Mouse (Mus musculus) hindbrain, embryonic 10.5 days (tissue): ENCODE measurements around the gene Hist1h2an. TPM values are rescaled to one million over a fixed set of nuclear protein-coding genes. Genes with fewer than 3 reads are reported as not detected.
A peak's percentile ranks its signal among the peaks of the same experiment; 100 is the strongest.
"Not testable (repeated sequence)": the region's sequence is repeated elsewhere in the genome, so short reads cannot be mapped to it uniquely, and the experiment has no call there.

Experiments
- DNase-seq: peaks from one replicate; pipeline ENCODE4 v3.0.0-alpha.2; 2017; ENCODE audit warnings: low spot score
- H3K27ac ChIP-seq: fragments of 300-500 bp; sonication (generic); 2 replicates; pipeline ENCODE4 v1.5.1; 2016; ENCODE audit warnings: mild to moderate bottlenecking, moderate library complexity
- H3K27me3 ChIP-seq: fragments of 300-500 bp; sonication (generic); 2 replicates; pipeline ENCODE4 v1.6.1; 2016; ENCODE audit warnings: mild to moderate bottlenecking; ENCODE audit not compliant: poor library complexity, insufficient read depth, severe bottlenecking
- H3K36me3 ChIP-seq: fragments of 300-500 bp; sonication (generic); 2 replicates; pipeline ENCODE4 v1.6.1; 2016; ENCODE audit warnings: mild to moderate bottlenecking, moderate library complexity
- H3K4me1 ChIP-seq: fragments of 300-500 bp; sonication (generic); replicated peaks from 2 replicates; pipeline ENCODE4 v1.6.1; 2016; ENCODE audit warnings: mild to moderate bottlenecking
- H3K4me3 ChIP-seq: fragments of 300-500 bp; sonication (generic); 2 replicates; pipeline ENCODE4 v1.5.1; 2016; ENCODE audit warnings: mild to moderate bottlenecking, moderate library complexity
- H3K9me3 ChIP-seq: fragments of 300-500 bp; sonication (generic); 2 replicates; pipeline ENCODE4 v1.6.1; 2016; ENCODE audit warnings: mild to moderate bottlenecking, moderate library complexity
- WGBS: fragments of 180-500 bp; shearing (Covaris S2); methylation state at CpG from one replicate; pipeline ENCODE4 v1.1.7; 2016; 5-methylcytosine and 5-hydroxymethylcytosine counted together
- polyA plus RNA-seq: library from polyadenylated mRNA; unstranded; fragments of >200 nt; fragmentation: Nextera tagmentation; extraction: Ambion mirVana; gene quantifications from 2 replicates; pipeline ENCODE4 v1.2.1, GENCODE M21; 2016

Hist1h2an gene
- polyA plus RNA-seq, 1 experiment from 2014 or later, result 11.4 TPM

DNA sequence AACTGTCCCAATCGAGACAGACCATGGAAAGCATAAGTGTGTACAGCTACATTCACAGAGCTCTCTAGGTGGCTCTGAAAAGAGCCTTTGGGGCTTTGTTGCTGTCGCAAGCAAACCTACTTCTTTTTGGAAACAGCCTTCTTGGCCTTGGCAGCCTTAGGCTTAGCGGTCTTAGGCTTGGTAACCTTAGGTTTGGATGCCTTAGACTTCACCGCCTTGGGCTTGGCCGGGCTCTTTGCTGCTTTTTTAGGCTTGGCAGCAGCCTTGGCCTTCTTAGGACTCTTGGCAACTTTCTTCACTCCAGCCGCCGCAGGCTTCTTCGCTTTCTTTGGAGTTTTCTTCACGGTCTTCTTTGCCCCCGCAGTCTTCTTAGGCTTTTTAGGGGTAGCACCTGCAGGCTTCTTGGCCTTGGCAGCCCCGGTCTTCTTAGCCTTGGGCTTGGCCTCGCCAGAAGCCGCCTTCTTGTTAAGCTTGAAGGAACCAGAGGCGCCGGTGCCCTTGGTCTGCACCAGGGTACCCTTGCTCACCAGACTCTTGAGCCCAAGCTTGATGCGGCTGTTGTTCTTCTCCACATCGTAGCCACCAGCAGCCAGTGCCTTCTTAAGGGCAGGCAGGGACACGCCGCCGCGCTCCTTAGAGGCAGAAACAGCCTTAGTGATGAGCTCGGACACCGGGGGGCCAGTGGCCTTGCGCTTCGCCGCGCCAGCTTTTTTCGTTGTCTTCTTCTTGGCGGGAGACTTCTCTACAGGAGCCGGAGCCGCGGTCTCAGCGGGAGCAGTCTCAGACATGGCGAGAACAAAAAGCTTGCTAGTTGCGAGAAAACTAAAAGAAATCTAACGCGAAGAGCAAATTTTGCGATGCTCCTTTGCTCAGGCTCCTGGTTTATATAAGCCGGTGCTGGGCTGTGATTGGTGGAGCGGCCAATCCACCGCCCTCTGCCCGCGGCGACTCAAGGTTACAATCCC is 7.0 kb downstream of the Hist1h2an start, which contains the start of gene Hist1h1b:
Gene Hist1h1b, minus strand, starts transcription at position 859 of the 965 bp plus-strand sequence.
- peak within 1 kb of the TSS; percentile 77 for H3K4me3 ChIP-seq
- no peaks in the 10 kb centered on the region for H3K9me3 ChIP-seq
- H3K36me3 ChIP-seq, result no peaks in the 10 kb centered on the region
- no peaks in the 10 kb centered on the region for H3K27me3 ChIP-seq
- WGBS, result under 1% methylated on average over 44 of the region's 44 CpGs
- peak; percentile 85 for DNase-seq
- H3K27ac ChIP-seq, result peak within 1 kb of the TSS; percentile 97
- peaks cover 48% of the 10 kb centered on the region for H3K4me1 ChIP-seq

GRCm38 (mm10) chr13:21778814-21779766 is 7.9 kb downstream of the Hist1h2an start:
- H3K4me3 ChIP-seq, result peak overlapping the region; percentile 77
- 8% methylated on average over 33 of the region's 33 CpGs for WGBS
- no peaks in the 10 kb centered on the region for H3K36me3 ChIP-seq
- H3K4me1 ChIP-seq, result peaks cover 44% of the 10 kb centered on the region
- peak overlapping the region; percentile 97 for H3K27ac ChIP-seq
- no peaks in the 10 kb centered on the region for H3K27me3 ChIP-seq
- H3K9me3 ChIP-seq, result no peaks in the 10 kb centered on the region
- DNase-seq, result peak; percentile 74

DNA sequence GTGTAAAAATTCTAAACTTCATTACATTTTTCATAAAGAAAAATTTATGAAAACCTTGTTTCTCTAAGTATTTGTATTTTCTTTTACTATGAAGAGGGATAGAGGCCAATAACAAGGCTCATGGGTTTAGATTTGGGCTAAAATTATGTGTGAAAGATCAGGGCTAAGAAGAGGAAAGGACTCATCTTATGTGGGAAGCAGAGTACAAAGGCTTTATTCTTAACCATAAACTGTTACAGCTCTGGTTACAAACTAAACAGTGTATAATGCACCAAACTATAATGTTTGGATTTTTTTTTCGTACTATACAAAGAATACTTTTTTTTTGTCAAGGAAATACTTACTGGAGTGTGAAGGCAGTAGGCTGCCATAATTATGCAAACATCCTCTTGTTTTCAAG is 31.3 kb downstream of the Hist1h2an start:
- H3K4me3 ChIP-seq, result peak overlapping the region; percentile 55; the same call in 1 of the 2 replicates

DNA sequence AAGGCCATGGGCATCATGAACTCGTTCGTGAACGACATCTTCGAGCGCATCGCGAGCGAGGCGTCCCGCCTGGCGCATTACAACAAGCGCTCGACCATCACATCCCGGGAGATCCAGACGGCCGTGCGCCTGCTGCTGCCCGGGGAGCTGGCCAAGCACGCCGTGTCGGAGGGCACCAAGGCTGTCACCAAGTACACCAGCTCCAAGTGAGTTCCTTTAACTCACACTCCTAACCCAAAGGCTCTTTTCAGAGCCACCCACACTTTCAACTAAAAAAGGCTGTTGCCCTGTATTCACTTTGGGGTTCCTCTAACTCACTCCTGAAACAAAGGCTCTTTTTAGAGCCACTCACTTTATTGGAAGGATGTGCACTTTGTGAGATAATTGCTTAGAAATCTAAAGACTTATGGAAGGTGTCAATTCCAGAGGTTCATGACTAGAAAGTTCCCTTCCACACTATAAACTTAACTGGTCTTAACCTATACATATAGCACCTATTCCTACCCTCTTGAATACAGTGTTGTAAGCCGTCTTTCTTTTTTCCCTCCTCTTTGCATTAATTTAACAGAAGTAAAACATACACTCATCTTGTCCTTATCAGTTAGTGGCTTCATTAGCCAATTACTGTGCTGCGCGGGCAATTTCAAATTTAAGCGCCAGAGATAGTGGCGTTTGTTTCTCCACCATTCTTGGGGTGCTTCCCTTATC is 32.6 kb downstream of the Hist1h2an start:
- not testable (repeated sequence) for H3K36me3 ChIP-seq, H3K9me3 ChIP-seq, H3K27me3 ChIP-seq
- Histone ChIP-seq H3K27ac (peak overlapping the region; percentile 89), H3K4me3 (peak overlapping the region; percentile 55), H3K4me1 (peaks cover 44% of the 10 kb centered on the region)
- DNase-seq, result peak; percentile 51
- WGBS, result 1% methylated on average over 26 of the region's 26 CpGs

More for the DNA sequence above, 31.3 kb downstream of the Hist1h2an start:
- 79% methylated on average over 1 of the region's 1 CpGs for WGBS
- Histone ChIP-seq H3K9me3 (no peaks in the 10 kb centered on the region), H3K36me3 (no peaks in the 10 kb centered on the region), H3K27me3 (no peaks in the 10 kb centered on the region), H3K27ac (peak overlapping the region; percentile 89), H3K4me1 (peaks cover 41% of the 10 kb centered on the region)
- DNase-seq, result no peak

DNA sequence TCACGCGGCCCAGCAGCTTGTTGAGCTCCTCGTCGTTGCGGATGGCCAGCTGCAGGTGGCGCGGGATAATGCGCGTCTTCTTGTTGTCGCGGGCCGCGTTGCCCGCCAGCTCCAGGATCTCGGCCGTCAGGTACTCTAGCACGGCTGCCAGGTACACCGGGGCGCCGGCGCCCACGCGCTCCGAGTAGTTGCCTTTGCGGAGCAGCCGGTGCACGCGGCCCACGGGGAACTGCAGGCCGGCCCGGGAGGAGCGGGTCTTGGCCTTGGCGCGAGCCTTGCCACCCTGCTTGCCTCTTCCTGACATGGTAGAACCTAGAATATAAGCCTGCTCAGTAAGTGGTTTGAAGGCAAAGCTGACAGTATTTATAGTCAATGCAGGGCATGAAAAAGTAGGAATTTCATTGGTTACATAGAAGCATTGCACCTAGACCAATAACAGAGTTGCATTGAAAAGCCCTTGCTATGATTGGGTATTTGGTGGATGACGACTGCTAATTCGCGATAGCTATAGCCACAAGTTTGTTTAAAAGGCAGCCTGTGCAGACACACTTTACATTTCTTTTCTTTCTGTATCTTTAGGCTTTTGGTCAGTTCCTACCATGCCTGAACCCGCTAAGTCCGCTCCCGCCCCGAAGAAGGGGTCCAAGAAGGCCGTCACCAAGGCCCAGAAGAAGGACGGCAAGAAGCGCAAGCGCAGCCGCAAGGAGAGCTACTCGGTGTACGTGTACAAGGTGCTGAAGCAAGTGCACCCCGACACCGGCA is 33.3 kb downstream of the Hist1h2an start, which contains the start of the genes Hist1h2ak and Hist1h2bn:
Gene Hist1h2ak, minus strand, starts transcription at position 304 of the 762 bp plus-strand sequence.
Gene Hist1h2bn, plus strand, starts transcription at position 600 of the 762 bp plus-strand sequence.
- not testable (repeated sequence) for H3K27me3 ChIP-seq, H3K36me3 ChIP-seq, H3K9me3 ChIP-seq
- H3K4me3 ChIP-seq, result peak within 1 kb of the TSS; percentile 55
- peak within 1 kb of the TSS; percentile 95 for H3K27ac ChIP-seq
- peak; percentile 77 for DNase-seq
- under 1% methylated on average over 50 of the region's 50 CpGs for WGBS
- H3K4me1 ChIP-seq, result peaks cover 51% of the 10 kb centered on the region

GRCm38 (mm10) chr13:21753051-21753523 is 33.9 kb downstream of the Hist1h2an start:
- no peaks in the 10 kb centered on the region for H3K36me3 ChIP-seq
- peak; percentile 18 for DNase-seq
- H3K4me3 ChIP-seq, result peak overlapping the region; percentile 54
- 3% methylated on average over 10 of the region's 10 CpGs for WGBS
- peak overlapping the region; percentile 95 for H3K27ac ChIP-seq
- peaks cover 57% of the 10 kb centered on the region for H3K4me1 ChIP-seq
- no peaks in the 10 kb centered on the region for H3K27me3 ChIP-seq
- no peaks in the 10 kb centered on the region for H3K9me3 ChIP-seq

- peak; percentile 28 for DNase-seq
- Histone ChIP-seq H3K27ac (peak overlapping the region; percentile 95), H3K9me3 (no peaks in the 10 kb centered on the region), H3K27me3 (no peaks in the 10 kb centered on the region), H3K4me1 (peaks cover 60% of the 10 kb centered on the region), H3K36me3 (no peaks in the 10 kb centered on the region), H3K4me3 (peak overlapping the region; percentile 54)
- 50% methylated on average over 3 of the region's 3 CpGs for WGBS
Observed at GRCm38 (mm10) chr13:21752356-21752755, 34.7 kb downstream of the Hist1h2an start.

DNA sequence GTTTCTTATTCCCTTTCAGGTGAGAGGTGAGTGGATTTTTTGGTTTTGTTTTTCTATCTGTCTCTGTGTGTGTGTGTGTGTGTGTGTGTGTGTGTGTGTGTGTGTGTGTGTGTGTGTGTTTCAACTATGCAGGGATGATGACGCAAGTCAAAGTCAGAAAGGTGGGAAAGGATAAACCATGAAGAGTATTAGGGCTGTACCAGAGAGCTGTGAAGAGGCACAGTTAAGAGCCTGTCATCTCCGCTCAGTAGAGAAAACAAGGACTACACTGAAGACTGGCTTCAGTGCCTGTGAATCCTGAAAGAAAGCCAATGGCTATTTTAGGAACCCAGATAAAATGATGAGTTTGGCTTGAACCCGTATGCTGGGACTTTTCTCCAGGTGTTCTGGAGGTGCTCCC is 35.2 kb downstream of the Hist1h2an start:
- no peak for DNase-seq
- 74% methylated on average over 3 of the region's 3 CpGs for WGBS
- Histone ChIP-seq H3K36me3 (no peaks in the 10 kb centered on the region), H3K4me1 (peaks cover 62% of the 10 kb centered on the region), H3K27ac (peak overlapping the region; percentile 95), H3K4me3 (peak overlapping the region; percentile 54), H3K9me3 (no peaks in the 10 kb centered on the region), H3K27me3 (no peaks in the 10 kb centered on the region)

DNA sequence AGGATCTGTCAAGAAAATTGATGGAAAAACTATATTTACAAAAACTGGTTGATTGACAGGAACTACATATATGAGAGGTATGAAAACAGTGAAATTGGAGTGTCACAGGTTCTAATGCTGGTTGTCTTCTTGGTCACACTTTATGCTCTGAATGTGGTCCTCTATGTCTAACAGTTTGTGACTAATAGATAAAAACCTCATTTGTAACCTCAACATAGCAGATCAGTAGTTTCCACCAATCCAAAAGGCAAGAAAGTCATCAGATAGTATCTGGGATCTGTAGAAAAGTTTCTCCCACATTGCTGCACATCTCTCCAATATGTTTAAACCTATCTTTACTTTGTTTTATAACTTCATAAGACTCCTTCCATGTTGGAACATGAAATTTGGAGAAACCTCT is 35.6 kb downstream of the Hist1h2an start:
- Histone ChIP-seq H3K36me3 (no peaks in the 10 kb centered on the region), H3K9me3 (no peaks in the 10 kb centered on the region), H3K4me3 (0 out of 2 replicates have a peak overlapping the region, but pooled peaks have one; percentile 54), H3K27ac (peak overlapping the region; percentile 95), H3K4me1 (peaks cover 62% of the 10 kb centered on the region), H3K27me3 (no peaks in the 10 kb centered on the region)
- no peak for DNase-seq

GRCm38 (mm10) chr13:21750159-21751017 is 36.6 kb downstream of the Hist1h2an start, which contains the start of gene Hist1h4k:
Gene Hist1h4k, minus strand, starts transcription at chr13:21750505.
- H3K27me3 ChIP-seq, H3K36me3 ChIP-seq, H3K9me3 ChIP-seq: not testable (repeated sequence)
- under 1% methylated on average over 52 of the region's 56 CpGs for WGBS
- Histone ChIP-seq H3K4me1 (peaks cover 57% of the 10 kb centered on the region), H3K27ac (peak within 1 kb of the TSS; percentile 95), H3K4me3 (peak within 1 kb of the TSS; percentile 65)
- DNase-seq, result peak; percentile 94
